Mouse (Mus musculus) forebrain, embryonic 13.5 days (tissue): ENCODE results near the gene Stfa3. TPM values are rescaled to one million over a fixed set of nuclear protein-coding genes. Genes with fewer than 3 reads are reported as not detected.
"Not testable (repeated sequence)": the region's sequence is repeated elsewhere in the genome, so short reads cannot be mapped to it uniquely, and the experiment has no call there.

Source experiments
- ATAC-seq: fragments of 200-750 bp; cut with Nextera tagmentation; 2 replicates; pipeline ENCODE4 v1.8.0; 2017
- H3K27ac ChIP-seq: fragments of 300-500 bp; sonication (generic); 2 replicates; pipeline ENCODE4 v1.5.1; 2015; ENCODE audit warnings: inconsistent platforms, mild to moderate bottlenecking, moderate library complexity
- H3K27me3 ChIP-seq: fragments of 300-500 bp; sonication (generic); 2 replicates; pipeline ENCODE4 v1.6.1; 2015; ENCODE audit warnings: mild to moderate bottlenecking, inconsistent platforms
- H3K36me3 ChIP-seq: fragments of 300-500 bp; sonication (generic); 2 replicates; pipeline ENCODE4 v1.6.1; 2015; ENCODE audit warnings: mild to moderate bottlenecking, inconsistent platforms; ENCODE audit not compliant: poor library complexity, severe bottlenecking
- H3K4me1 ChIP-seq: fragments of 300-500 bp; sonication (generic); 2 replicates; pipeline ENCODE4 v1.6.1; 2015; ENCODE audit warnings: inconsistent platforms
- H3K4me2 ChIP-seq: fragments of 300-500 bp; sonication (generic); 2 replicates; pipeline ENCODE4 v1.6.1; 2015; ENCODE audit warnings: inconsistent platforms, mild to moderate bottlenecking, moderate library complexity
- H3K4me3 ChIP-seq: fragments of 300-500 bp; sonication (generic); 2 replicates; pipeline ENCODE4 v1.5.1; 2015; ENCODE audit warnings: mild to moderate bottlenecking, inconsistent platforms
- H3K9ac ChIP-seq: fragments of 300-500 bp; sonication (generic); 2 replicates; pipeline ENCODE4 v1.6.1; 2015; ENCODE audit warnings: mild to moderate bottlenecking, inconsistent platforms
- H3K9me3 ChIP-seq: fragments of 300-500 bp; sonication (generic); replicated peaks from 2 replicates; pipeline ENCODE4 v1.6.1; 2016; ENCODE audit warnings: inconsistent platforms
- WGBS: fragments of 180-500 bp; shearing (Covaris S2); methylation state at CpG from one replicate; pipeline ENCODE4 v1.1.7; 2015; 5-methylcytosine and 5-hydroxymethylcytosine counted together
- polyA plus RNA-seq: library from polyadenylated mRNA; unstranded; fragments of >200 nt; fragmentation: Nextera tagmentation; extraction: Ambion mirVana; gene quantifications from 2 replicates; pipeline ENCODE4 v1.2.1, GENCODE M21; 2015

Gene Stfa3
- polyA plus RNA-seq, 1 experiment from 2014 or later = not detected

- H3K27me3 ChIP-seq = no peaks in the 10 kb centered on the region
- no peaks in the 10 kb centered on the region for H3K36me3 ChIP-seq
- ATAC-seq = no peak
- 90% methylated on average over 3 of the region's 3 CpGs for WGBS
- no peak overlapping the region for H3K9ac ChIP-seq
- H3K27ac ChIP-seq = no peak overlapping the region
- no peaks in the 10 kb centered on the region for H3K9me3 ChIP-seq
- H3K4me3 ChIP-seq = no peak overlapping the region
- H3K4me2 ChIP-seq = no peak overlapping the region
- H3K4me1 ChIP-seq = peaks cover 2% of the 10 kb centered on the region; the same call in 1 of the 2 replicates
These were observed 10.2 kb upstream of the Stfa3 start for GRCm38 (mm10) chr16:36465436-36465835.

GRCm38 (mm10) chr16:36464076-36464475 lies 8.9 kb upstream of the Stfa3 start:
- 86% methylated on average over 4 of the region's 4 CpGs for WGBS
- Histone ChIP-seq H3K9ac (no peak overlapping the region), H3K27ac (no peak overlapping the region), H3K9me3 (no peaks in the 10 kb centered on the region), H3K27me3 (no peaks in the 10 kb centered on the region), H3K4me3 (no peak overlapping the region), H3K36me3 (no peaks in the 10 kb centered on the region), H3K4me1 (peaks cover 3% of the 10 kb centered on the region; the same call in 1 of the 2 replicates), H3K4me2 (no peak overlapping the region)
- ATAC-seq = no peak

DNA sequence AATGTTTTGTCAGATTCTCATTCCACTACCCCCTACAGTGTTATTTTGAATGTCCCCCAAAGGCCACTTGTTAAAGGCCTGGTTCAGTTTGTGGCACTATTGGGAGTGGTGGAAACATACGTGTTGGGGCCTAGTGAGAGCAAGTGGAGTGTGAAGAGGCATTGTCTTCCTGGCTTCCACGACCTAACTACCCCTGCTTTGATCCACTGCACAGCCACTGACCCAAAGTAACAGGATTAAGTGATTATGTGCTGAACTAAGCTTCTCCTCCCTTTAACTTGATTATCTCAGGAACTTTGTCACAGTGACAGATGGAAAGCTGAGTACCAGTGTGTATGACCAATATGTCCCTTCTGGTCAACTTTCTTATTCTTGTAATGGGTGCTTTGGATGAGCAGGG lies 5.2 kb upstream of the Stfa3 start:
- ATAC-seq = no peak
- Histone ChIP-seq H3K9me3 (no peaks in the 10 kb centered on the region), H3K9ac (no peak overlapping the region), H3K27ac (no peak overlapping the region), H3K4me3 (no peak overlapping the region), H3K4me2 (no peak overlapping the region), H3K36me3 (no peaks in the 10 kb centered on the region), H3K4me1 (peaks cover 3% of the 10 kb centered on the region; the same call in 1 of the 2 replicates), H3K27me3 (no peaks in the 10 kb centered on the region)
- 0% methylated on average over 2 of the region's 2 CpGs for WGBS

GRCm38 (mm10) chr16:36420979-36421378 lies 34.2 kb downstream of the Stfa3 start:
- not testable (repeated sequence) for H3K4me2 ChIP-seq, H3K27me3 ChIP-seq, H3K27ac ChIP-seq, H3K4me3 ChIP-seq, H3K9ac ChIP-seq, H3K4me1 ChIP-seq, ATAC-seq, H3K9me3 ChIP-seq, H3K36me3 ChIP-seq
- WGBS = 72% methylated on average over 1 of the region's 1 CpGs

GRCm38 (mm10) chr16:36408357-36408756 lies 46.8 kb downstream of the Stfa3 start, which contains the start of gene Stfa2:
Gene Stfa2 (minus strand): TSS chr16:36408457.
- H3K4me2 ChIP-seq = no peak within 1 kb of the TSS
- no peak within 1 kb of the TSS for H3K27ac ChIP-seq
- H3K27me3 ChIP-seq = no peaks in the 10 kb centered on the region
- no peak within 1 kb of the TSS for H3K4me3 ChIP-seq
- no peaks in the 10 kb centered on the region for H3K4me1 ChIP-seq
- H3K36me3 ChIP-seq = no peaks in the 10 kb centered on the region
- no peaks in the 10 kb centered on the region for H3K9me3 ChIP-seq
- no peak within 1 kb of the TSS for H3K9ac ChIP-seq
- no peak for ATAC-seq

Other genes starting within 250 kb of the Stfa3 start
- gene Gm5416, start 245.0 kb downstream of the Stfa3 start, polyA plus RNA-seq = not detected in 2 replicates
- gene 2010005H15Rik, start 233.9 kb downstream of the Stfa3 start, polyA plus RNA-seq = not detected in 2 replicates
- 0.39 and 0.62 TPM in 2 replicates for gene Stfa1, start 178.4 kb downstream of the Stfa3 start, polyA plus RNA-seq
- not detected in 2 replicates for gene BC117090, start 121.1 kb downstream of the Stfa3 start, polyA plus RNA-seq
- gene BC100530, start 87.6 kb downstream of the Stfa3 start, polyA plus RNA-seq = 0.63 TPM in 1 of 2 replicates, not detected in the other
- gene Stfa2, start 46.9 kb downstream of the Stfa3 start, polyA plus RNA-seq = not detected in 2 replicates
- not detected in 2 replicates for gene Casr, start 106.7 kb upstream of the Stfa3 start, polyA plus RNA-seq
- 0.77 and 0.85 TPM in 2 replicates for gene Cd86, start 210.7 kb upstream of the Stfa3 start, polyA plus RNA-seq
- gene Ildr1, start 238.6 kb upstream of the Stfa3 start, polyA plus RNA-seq = not detected in 2 replicates